Mouse (Mus musculus): Measurements from ENCODE around the gene Zfp277.

DNA sequence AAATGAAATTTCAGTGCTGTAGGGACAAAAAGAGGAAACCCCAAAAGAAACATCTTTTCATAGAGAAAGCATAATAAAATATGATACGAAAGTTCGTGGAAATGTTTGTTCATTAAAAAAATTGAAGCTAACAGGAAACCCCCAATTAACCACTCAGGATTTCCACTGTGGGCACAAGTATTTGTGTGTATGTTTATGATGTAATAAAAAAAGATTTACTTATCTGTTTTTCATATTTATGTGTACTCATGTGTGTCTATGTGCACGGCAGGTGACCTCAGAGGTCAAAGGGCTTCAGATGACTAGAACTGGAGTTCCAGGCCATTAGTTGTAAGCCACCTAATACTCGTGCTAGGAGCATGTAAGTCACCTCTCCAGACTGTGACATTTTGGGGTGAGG, 173.0 kb downstream of the Zfp277 start:
- TF ChIP-seq CTCF (IDR thresholded peaks at IDR 0.05; ENCODE audit: low read depth) (no peak), EP300 (optimal IDR thresholded peaks at IDR 0.05) (no peak)
